Mouse (Mus musculus): ENCODE data around the gene Myh7. TPM values are rescaled to one million over a fixed set of nuclear protein-coding genes. Genes with fewer than 3 reads are reported as not detected.
"Not testable (repeated sequence)": the region's sequence is repeated elsewhere in the genome, so short reads cannot be mapped to it uniquely, and the experiment has no call there.

Myh7 gene
- 5.6 and 6.7 TPM in 2 replicates for polyA plus RNA-seq (2014; fragmentation: Nextera tagmentation; extraction: Ambion mirVana)

GRCm38 (mm10) chr14:54994136-54994868 lies at the start of gene Myh7:
TSS of gene Myh7 (minus strand) at chr14:54994626.
- ATAC-seq (ENCODE audit: low FRiP score) = no peak
- Histone ChIP-seq H3K27ac (peak within 1 kb of the TSS; percentile 91), H3K27me3 (ENCODE audit: control insufficient read depth, insufficient read depth, low read length) (no peaks in the 10 kb centered on the region), H3K36me3 (replicated peaks; ENCODE audit: control insufficient read depth, insufficient read depth) (no peaks in the 10 kb centered on the region), H3K4me3 (replicated peaks; ENCODE audit: low read length) (no peak within 1 kb of the TSS), H3K4me1 (replicated peaks; ENCODE audit: control insufficient read depth, insufficient read depth, low read length) (peaks cover 26% of the 10 kb centered on the region), H3K4me2 (replicated peaks) (no peak within 1 kb of the TSS), H3K9me3 (ENCODE audit: control insufficient read depth, low read length) (no peaks in the 10 kb centered on the region), H3K9ac (peak within 1 kb of the TSS; percentile 42; the same call in 1 of the 2 replicates)
- WGBS = 56% methylated on average over 11 of the region's 11 CpGs
- no peak for DNase-seq (ENCODE audit: low spot score)

- not testable (repeated sequence) for H3K27me3 ChIP-seq (ENCODE audit: control insufficient read depth, insufficient read depth, low read length); H3K4me3 ChIP-seq (replicated peaks; ENCODE audit: low read length); H3K4me1 ChIP-seq (replicated peaks; ENCODE audit: control insufficient read depth, insufficient read depth, low read length); H3K4me2 ChIP-seq (replicated peaks); DNase-seq (ENCODE audit: low spot score); H3K36me3 ChIP-seq (replicated peaks; ENCODE audit: control insufficient read depth, insufficient read depth); H3K9me3 ChIP-seq (ENCODE audit: control insufficient read depth, low read length); ATAC-seq (ENCODE audit: low FRiP score); H3K27ac ChIP-seq; H3K9ac ChIP-seq
- WGBS = 83% methylated on average over 1 of the region's 2 CpGs
These were observed 49.3 kb upstream of the Myh7 start for GRCm38 (mm10) chr14:55043694-55044093.

- peak overlapping the region; percentile 51 for H3K27ac ChIP-seq
- peaks cover 27% of the 10 kb centered on the region for H3K4me1 ChIP-seq (replicated peaks; ENCODE audit: control insufficient read depth, insufficient read depth, low read length)
- H3K4me3 ChIP-seq (replicated peaks; ENCODE audit: low read length) = no peak overlapping the region
- 19% methylated on average over 19 of the region's 19 CpGs for WGBS
- ATAC-seq (ENCODE audit: low FRiP score) (0 out of 2 replicates have a peak, but pooled peaks have one; percentile 14), DNase-seq (ENCODE audit: low spot score) (no peak)
- no peaks in the 10 kb centered on the region for H3K27me3 ChIP-seq (ENCODE audit: control insufficient read depth, insufficient read depth, low read length)
- H3K9me3 ChIP-seq (ENCODE audit: control insufficient read depth, low read length) = no peaks in the 10 kb centered on the region
- no peaks in the 10 kb centered on the region for H3K36me3 ChIP-seq (replicated peaks; ENCODE audit: control insufficient read depth, insufficient read depth)
- H3K9ac ChIP-seq = peak overlapping the region; percentile 9; the same call in 1 of the 2 replicates
- H3K4me2 ChIP-seq (replicated peaks) = peak overlapping the region; percentile 31
These were observed 38.3 kb upstream of the Myh7 start for GRCm38 (mm10) chr14:55032695-55033225.

GRCm38 (mm10) chr14:55029034-55029698 lies 34.7 kb upstream of the Myh7 start:
- Histone ChIP-seq H3K4me1 (replicated peaks; ENCODE audit: control insufficient read depth, insufficient read depth, low read length) (peaks cover 38% of the 10 kb centered on the region), H3K9ac (peak overlapping the region; percentile 40; the same call in 1 of the 2 replicates)

GRCm38 (mm10) chr14:55028333-55028835 lies 34.0 kb upstream of the Myh7 start:
- Histone ChIP-seq H3K4me3 (replicated peaks; ENCODE audit: low read length) (no peak overlapping the region), H3K27me3 (ENCODE audit: control insufficient read depth, insufficient read depth, low read length) (no peaks in the 10 kb centered on the region; the same call in 1 of the 2 replicates), H3K36me3 (replicated peaks; ENCODE audit: control insufficient read depth, insufficient read depth) (peaks cover 20% of the 10 kb centered on the region), H3K27ac (peak overlapping the region; percentile 95), H3K4me2 (replicated peaks) (peak overlapping the region; percentile 42), H3K9me3 (ENCODE audit: control insufficient read depth, low read length) (no peaks in the 10 kb centered on the region), H3K9ac (peak overlapping the region; percentile 40; the same call in 1 of the 2 replicates), H3K4me1 (replicated peaks; ENCODE audit: control insufficient read depth, insufficient read depth, low read length) (peaks cover 38% of the 10 kb centered on the region)
- ATAC-seq (ENCODE audit: low FRiP score) (peak; percentile 83), DNase-seq (ENCODE audit: low spot score) (peak; percentile 76)
- 2% methylated on average over 5 of the region's 5 CpGs for WGBS

More at GRCm38 (mm10) chr14:55029034-55029698, 34.7 kb upstream of the Myh7 start:
- H3K9me3 ChIP-seq (ENCODE audit: control insufficient read depth, low read length) = no peaks in the 10 kb centered on the region
- no peak overlapping the region for H3K4me3 ChIP-seq (replicated peaks; ENCODE audit: low read length)
- DNase-seq (ENCODE audit: low spot score) (peak; percentile 73), ATAC-seq (ENCODE audit: low FRiP score) (peak; percentile 35)
- peak overlapping the region; percentile 95 for H3K27ac ChIP-seq
- peak overlapping the region; percentile 42 for H3K4me2 ChIP-seq (replicated peaks)
- no peaks in the 10 kb centered on the region; the same call in 1 of the 2 replicates for H3K27me3 ChIP-seq (ENCODE audit: control insufficient read depth, insufficient read depth, low read length)
- peaks cover 12% of the 10 kb centered on the region for H3K36me3 ChIP-seq (replicated peaks; ENCODE audit: control insufficient read depth, insufficient read depth)
- 4% methylated on average over 11 of the region's 11 CpGs for WGBS

- WGBS = 3% methylated on average over 6 of the region's 6 CpGs
- Histone ChIP-seq H3K4me3 (replicated peaks; ENCODE audit: low read length) (no peak overlapping the region), H3K4me1 (replicated peaks; ENCODE audit: control insufficient read depth, insufficient read depth, low read length) (peaks cover 33% of the 10 kb centered on the region), H3K9ac (peak overlapping the region; percentile 31), H3K27me3 (ENCODE audit: control insufficient read depth, insufficient read depth, low read length) (no peaks in the 10 kb centered on the region; the same call in 1 of the 2 replicates), H3K36me3 (replicated peaks; ENCODE audit: control insufficient read depth, insufficient read depth) (peaks cover 27% of the 10 kb centered on the region), H3K9me3 (ENCODE audit: control insufficient read depth, low read length) (no peaks in the 10 kb centered on the region), H3K4me2 (replicated peaks) (peak overlapping the region; percentile 42), H3K27ac (peak overlapping the region; percentile 95)
- DNase-seq (ENCODE audit: low spot score) (peak; percentile 64), ATAC-seq (ENCODE audit: low FRiP score) (0 out of 2 replicates have a peak, but pooled peaks have one; percentile 23)
These were observed 33.2 kb upstream of the Myh7 start for GRCm38 (mm10) chr14:55027653-55028052.

- H3K36me3 ChIP-seq (replicated peaks; ENCODE audit: control insufficient read depth, insufficient read depth) = peaks cover 31% of the 10 kb centered on the region
- peak overlapping the region; percentile 95 for H3K27ac ChIP-seq
- WGBS = 13% methylated on average over 5 of the region's 5 CpGs
- no peaks in the 10 kb centered on the region; the same call in 1 of the 2 replicates for H3K27me3 ChIP-seq (ENCODE audit: control insufficient read depth, insufficient read depth, low read length)
- DNase-seq (ENCODE audit: low spot score) = no peak
- H3K9ac ChIP-seq = peak overlapping the region; percentile 31
- H3K4me2 ChIP-seq (replicated peaks) = peak overlapping the region; percentile 42
- peaks cover 32% of the 10 kb centered on the region for H3K4me1 ChIP-seq (replicated peaks; ENCODE audit: control insufficient read depth, insufficient read depth, low read length)
- ATAC-seq (ENCODE audit: low FRiP score) = no peak
- no peaks in the 10 kb centered on the region for H3K9me3 ChIP-seq (ENCODE audit: control insufficient read depth, low read length)
- H3K4me3 ChIP-seq (replicated peaks; ENCODE audit: low read length) = no peak overlapping the region
These were observed 32.8 kb upstream of the Myh7 start for GRCm38 (mm10) chr14:55027251-55027650.

GRCm38 (mm10) chr14:55025527-55025926 lies 31.1 kb upstream of the Myh7 start:
- Histone ChIP-seq H3K4me3 (replicated peaks; ENCODE audit: low read length) (no peak overlapping the region), H3K27me3 (ENCODE audit: control insufficient read depth, insufficient read depth, low read length) (no peaks in the 10 kb centered on the region; the same call in 1 of the 2 replicates), H3K27ac (no peak overlapping the region), H3K4me1 (replicated peaks; ENCODE audit: control insufficient read depth, insufficient read depth, low read length) (peaks cover 32% of the 10 kb centered on the region), H3K9ac (no peak overlapping the region), H3K36me3 (replicated peaks; ENCODE audit: control insufficient read depth, insufficient read depth) (peaks cover 48% of the 10 kb centered on the region), H3K4me2 (replicated peaks) (no peak overlapping the region), H3K9me3 (ENCODE audit: control insufficient read depth, low read length) (no peaks in the 10 kb centered on the region)
- WGBS = 79% methylated on average over 5 of the region's 5 CpGs
- no peak for ATAC-seq (ENCODE audit: low FRiP score)
- no peak for DNase-seq (ENCODE audit: low spot score)

- no peak for ATAC-seq (ENCODE audit: low FRiP score)
- Histone ChIP-seq H3K4me3 (replicated peaks; ENCODE audit: low read length) (no peak overlapping the region), H3K27me3 (ENCODE audit: control insufficient read depth, insufficient read depth, low read length) (no peaks in the 10 kb centered on the region; the same call in 1 of the 2 replicates), H3K4me2 (replicated peaks) (no peak overlapping the region), H3K36me3 (replicated peaks; ENCODE audit: control insufficient read depth, insufficient read depth) (peaks cover 53% of the 10 kb centered on the region), H3K9me3 (ENCODE audit: control insufficient read depth, low read length) (no peaks in the 10 kb centered on the region), H3K27ac (no peak overlapping the region), H3K9ac (no peak overlapping the region), H3K4me1 (replicated peaks; ENCODE audit: control insufficient read depth, insufficient read depth, low read length) (peaks cover 24% of the 10 kb centered on the region)
- 66% methylated on average over 7 of the region's 7 CpGs for WGBS
- peak; percentile 84 for DNase-seq (ENCODE audit: low spot score)
These were observed 29.8 kb upstream of the Myh7 start for GRCm38 (mm10) chr14:55024236-55024635.

Measured in hindbrain, embryonic 14.5 days (tissue).